Mouse (Mus musculus) adrenal gland, adult (tissue): ENCODE results near the gene Gm20538.
A peak's percentile ranks its signal among the peaks of the same experiment; 100 is the strongest.

Experiments
- DNase-seq, 2 experiments: peaks; one replicate each; pipeline ENCODE4 v3.0.0; 2022 to 2023; ENCODE audit warnings: low spot score in 1 of 2; ENCODE audit not compliant: inconsistent age in 2 of 2

Gm20538 gene

GRCm38 (mm10) chr19:44552731-44553130 lies at the start of gene Gm20538:
Gene Gm20538, minus strand, starts transcription at chr19:44552831.
- no peak for DNase-seq

- DNase-seq: no peak
These were observed 41.5 kb upstream of the Gm20538 start for GRCm38 (mm10) chr19:44594180-44594579.

- no peak for DNase-seq
These were observed 39.0 kb upstream of the Gm20538 start for GRCm38 (mm10) chr19:44591638-44592037.

GRCm38 (mm10) chr19:44590992-44591391 lies 38.4 kb upstream of the Gm20538 start:
- no peak for DNase-seq

- no peak for DNase-seq
These were observed 37.1 kb upstream of the Gm20538 start for GRCm38 (mm10) chr19:44589591-44590223.

GRCm38 (mm10) chr19:44588036-44588435 lies 35.4 kb upstream of the Gm20538 start:
- no peak for DNase-seq

- DNase-seq: peak; percentile 89 to 96
These were observed 30.1 kb upstream of the Gm20538 start for GRCm38 (mm10) chr19:44582638-44583309.

GRCm38 (mm10) chr19:44582103-44582502 lies 29.5 kb upstream of the Gm20538 start:
- DNase-seq: no peak

GRCm38 (mm10) chr19:44578038-44578437 lies 25.4 kb upstream of the Gm20538 start:
- DNase-seq: no peak

- no peak for DNase-seq
These were observed 23.6 kb upstream of the Gm20538 start for GRCm38 (mm10) chr19:44576275-44576674.

GRCm38 (mm10) chr19:44567763-44568162 lies 15.1 kb upstream of the Gm20538 start:
- no peak for DNase-seq

- no peak for DNase-seq
These were observed 11.4 kb upstream of the Gm20538 start for GRCm38 (mm10) chr19:44564006-44564405.

- DNase-seq: peak; percentile 94 to 98
These were observed 10.1 kb upstream of the Gm20538 start, which contains the start of gene Hif1an for GRCm38 (mm10) chr19:44562652-44563206. Gene Hif1an, plus strand, starts transcription at chr19:44562850.

GRCm38 (mm10) chr19:44554861-44555590 lies 2.4 kb upstream of the Gm20538 start, which contains the start of gene Ndufb8:
Gene Ndufb8, minus strand, starts transcription at chr19:44555440.
- DNase-seq: peak; percentile 96 to 98

GRCm38 (mm10) chr19:44554490-44554860 lies 1.8 kb upstream of the Gm20538 start:
- DNase-seq: peak in 1 of 2 experiments; percentile 21

- no peak for DNase-seq
These were observed 655 bp upstream of the Gm20538 start for GRCm38 (mm10) chr19:44553286-44553685.

- DNase-seq: peak; percentile 70 to 88
These were observed 7.2 kb downstream of the Gm20538 start, which contains the start of gene Sec31b for GRCm38 (mm10) chr19:44545321-44546041. Gene Sec31b, minus strand, starts transcription at chr19:44545864.

GRCm38 (mm10) chr19:44544775-44545174 lies 7.9 kb downstream of the Gm20538 start:
- DNase-seq: peak; percentile 65 to 89

GRCm38 (mm10) chr19:44544372-44544771 lies 8.3 kb downstream of the Gm20538 start:
- no peak for DNase-seq

- DNase-seq: no peak
These were observed 9.9 kb downstream of the Gm20538 start for GRCm38 (mm10) chr19:44542694-44543178.

- DNase-seq: no peak
These were observed 15.2 kb downstream of the Gm20538 start for GRCm38 (mm10) chr19:44537416-44537815.
